Mouse (Mus musculus) forelimb bud, embryonic 11.5 days (tissue): ENCODE measurements around the gene Gm11756.
"Not testable (repeated sequence)": the region's sequence is repeated elsewhere in the genome, so short reads cannot be mapped to it uniquely, and the experiment has no call there.

ENCODE experiments used
- DNase-seq: peaks from one replicate; pipeline ENCODE4 v3.0.0-alpha.2; 2012; ENCODE audit warnings: low read depth, low spot score

The Gm11756 gene

DNA sequence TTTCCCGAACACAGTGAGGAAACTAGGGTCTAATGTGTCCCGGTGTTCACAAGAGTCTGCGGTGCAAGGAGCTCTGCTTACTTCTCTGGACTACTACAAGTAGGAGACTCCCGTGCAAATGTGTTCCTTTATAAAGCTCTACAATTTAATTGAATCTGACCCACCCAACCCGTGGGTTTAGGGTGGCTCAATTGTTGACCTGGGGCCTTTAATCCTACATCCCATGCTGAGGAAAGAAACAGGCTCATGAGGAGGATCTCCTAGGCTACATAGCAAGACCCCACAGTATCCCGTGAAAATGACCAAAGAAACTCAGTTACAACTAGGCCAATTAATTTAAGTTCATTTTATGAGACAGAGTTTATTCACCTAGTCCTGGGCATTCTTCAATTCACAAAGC is at the start of gene Gm11756:
Gm11756 (minus strand) TSS at position 101 of the 400 bp plus-strand sequence.
- DNase-seq, result not testable (repeated sequence)

DNA sequence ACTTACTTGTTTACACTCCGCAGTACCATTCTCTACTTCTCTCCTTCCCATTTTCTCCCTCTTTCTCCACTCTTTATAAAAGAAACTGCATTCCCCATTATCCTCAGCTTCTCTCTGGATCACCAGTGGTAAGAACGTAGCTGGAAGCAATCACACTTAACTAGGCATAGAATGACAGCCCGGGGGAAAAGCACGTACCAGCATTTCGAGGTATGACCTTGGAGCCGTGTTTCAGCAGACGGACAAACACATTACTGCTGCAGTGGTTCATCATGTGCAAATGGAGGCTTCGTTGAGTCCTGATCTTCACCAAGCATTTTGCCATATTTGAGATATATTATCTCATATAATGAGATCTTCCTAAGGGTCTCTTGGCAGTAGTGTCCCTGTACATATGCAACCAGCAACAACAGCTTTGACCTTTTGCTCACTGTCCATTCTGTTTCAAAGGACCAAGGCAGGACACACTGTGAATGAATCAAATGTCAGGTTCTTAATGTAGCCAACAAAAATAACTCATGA is 29.9 kb upstream of the Gm11756 start, which contains the start of gene 2310002L09Rik:
2310002L09Rik (minus strand) TSS at position 472 of the 522 bp plus-strand sequence.
- no peak for DNase-seq

DNA sequence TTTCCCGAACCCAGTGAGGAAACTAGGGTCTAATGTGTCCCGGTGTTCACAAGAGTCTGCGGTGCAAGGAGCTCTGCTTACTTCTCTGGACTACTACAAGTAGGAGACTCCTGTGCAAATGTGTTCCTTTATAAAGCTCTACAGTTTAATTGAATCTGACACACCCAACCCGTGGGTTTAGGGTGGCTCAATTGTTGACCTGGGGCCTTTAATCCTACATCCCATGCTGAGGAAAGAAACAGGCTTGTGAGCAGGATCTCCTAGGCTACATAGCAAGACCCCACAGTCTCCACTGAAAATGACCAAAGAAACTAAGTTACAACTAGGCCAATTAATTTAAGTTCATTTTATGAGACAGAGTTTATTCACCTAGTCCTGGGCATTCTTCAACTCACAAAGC is 14.7 kb downstream of the Gm11756 start, which contains the start of gene Gm13871:
Gm13871 (minus strand) TSS at position 101 of the 400 bp plus-strand sequence.
- DNase-seq, result not testable (repeated sequence)

DNA sequence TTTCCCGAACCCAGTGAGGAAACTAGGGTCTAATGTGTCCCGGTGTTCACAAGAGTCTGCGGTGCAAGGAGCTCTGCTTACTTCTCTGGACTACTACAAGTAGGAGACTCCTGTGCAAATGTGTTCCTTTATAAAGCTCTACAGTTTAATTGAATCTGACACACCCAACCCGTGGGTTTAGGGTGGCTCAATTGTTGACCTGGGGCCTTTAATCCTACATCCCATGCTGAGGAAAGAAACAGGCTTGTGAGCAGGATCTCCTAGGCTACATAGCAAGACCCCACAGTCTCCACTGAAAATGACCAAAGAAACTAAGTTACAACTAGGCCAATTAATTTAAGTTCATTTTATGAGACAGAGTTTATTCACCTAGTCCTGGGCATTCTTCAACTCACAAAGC is 29.5 kb downstream of the Gm11756 start, which contains the start of gene Gm11757:
Gm11757 (minus strand) TSS at position 101 of the 400 bp plus-strand sequence.
- DNase-seq, result not testable (repeated sequence)

DNA sequence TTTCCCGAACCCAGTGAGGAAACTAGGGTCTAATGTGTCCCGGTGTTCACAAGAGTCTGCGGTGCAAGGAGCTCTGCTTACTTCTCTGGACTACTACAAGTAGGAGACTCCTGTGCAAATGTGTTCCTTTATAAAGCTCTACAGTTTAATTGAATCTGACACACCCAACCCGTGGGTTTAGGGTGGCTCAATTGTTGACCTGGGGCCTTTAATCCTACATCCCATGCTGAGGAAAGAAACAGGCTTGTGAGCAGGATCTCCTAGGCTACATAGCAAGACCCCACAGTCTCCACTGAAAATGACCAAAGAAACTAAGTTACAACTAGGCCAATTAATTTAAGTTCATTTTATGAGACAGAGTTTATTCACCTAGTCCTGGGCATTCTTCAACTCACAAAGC is 44.4 kb downstream of the Gm11756 start, which contains the start of gene Gm11758:
Gm11758 (minus strand) TSS at position 101 of the 400 bp plus-strand sequence.
- DNase-seq, result not testable (repeated sequence)
